Mouse (Mus musculus) spleen, adult 2 months (tissue): ENCODE measurements around the gene Sipa1l2.

Experiments
- CTCF ChIP-seq: fragments of 200-500 bp; IDR thresholded peaks from 2 replicates; pipeline ENCODE4 v1.5.1; 2011; ENCODE audit warnings: mild to moderate bottlenecking, inconsistent platforms; ENCODE audit not compliant: insufficient read depth, insufficient read length, insufficient replicate concordance; ENCODE audit errors: extremely low read depth
- POLR2A ChIP-seq: fragments of 200-500 bp; IDR thresholded peaks from 2 replicates; pipeline ENCODE4 v1.6.1; 2011; ENCODE audit warnings: low read depth, low read length, inconsistent platforms

DNA sequence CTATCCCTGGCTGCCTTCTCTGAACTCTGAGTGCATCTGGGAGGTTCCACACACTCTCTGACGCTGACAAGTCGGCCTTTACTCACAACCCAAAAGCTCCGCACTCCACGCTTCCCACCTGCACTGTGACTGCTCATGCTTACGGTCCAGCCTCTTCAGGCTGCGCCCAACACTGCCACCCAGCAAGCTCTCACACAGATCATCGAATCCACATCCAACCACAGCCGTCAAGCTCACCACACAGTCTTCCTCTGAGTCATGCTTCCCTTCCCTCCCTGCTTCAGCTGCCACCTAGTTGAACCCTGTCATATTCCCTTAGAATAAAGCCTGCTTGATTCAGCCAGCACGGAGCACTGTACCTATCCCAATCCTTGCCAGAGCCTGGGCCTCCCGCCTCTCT, 71.1 kb downstream of the Sipa1l2 start:
- TF ChIP-seq CTCF (no peak), POLR2A (no peak)
